Mouse (Mus musculus) CD8-positive naive resting alpha-beta T cell, adult 2 months (primary cell): ENCODE results near the gene Gm5134.

Source experiments
- DNase-seq, 2 experiments: peaks; one replicate each; pipeline ENCODE4 v3.0.0; 2022; ENCODE audit warnings: low read depth in 2 of 2, low spot score in 2 of 2

Gene Gm5134

DNA sequence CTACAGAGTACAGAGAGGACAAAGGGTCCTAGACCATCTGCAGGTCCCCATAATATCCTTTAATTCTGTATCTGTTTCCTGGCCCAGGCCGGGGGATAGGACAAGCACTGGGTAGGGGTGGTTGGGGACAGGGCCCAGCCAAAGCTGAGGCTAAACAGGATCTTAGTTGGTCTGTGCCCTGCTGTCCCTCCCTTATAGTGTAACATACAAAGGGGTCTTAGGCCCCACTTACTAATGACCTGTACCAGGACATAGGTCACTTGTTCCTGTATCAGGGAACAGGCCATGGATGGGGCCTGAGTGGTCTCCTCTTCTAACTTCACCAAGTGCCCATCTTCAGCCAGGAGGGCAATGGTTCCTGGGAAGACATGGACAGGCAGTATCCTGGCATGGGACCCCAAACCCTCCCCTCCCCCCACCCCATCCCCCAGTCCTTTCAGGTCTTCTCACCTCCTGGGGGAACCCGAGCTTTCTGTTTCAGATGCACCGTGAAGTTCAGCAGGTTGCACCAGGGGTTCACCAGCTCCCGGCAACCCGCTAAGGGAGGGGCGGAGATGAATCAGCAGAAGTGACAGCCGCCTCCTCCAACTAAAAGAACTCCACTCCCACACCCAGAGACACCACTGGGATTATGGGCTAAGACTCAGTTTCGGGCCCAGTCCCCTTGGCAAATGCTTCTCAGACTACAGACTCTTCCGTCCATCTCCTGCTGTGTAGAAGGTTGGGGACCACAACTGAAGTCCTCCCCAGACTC is 14.7 kb upstream of the Gm5134 start:
- DNase-seq, result no peak

- no peak for DNase-seq
Measured at GRCm38 (mm10) chr10:75940520-75940919, 13.8 kb upstream of the Gm5134 start, which contains the start of gene Gm867. Gene Gm867, minus strand, starts transcription at chr10:75940672.

DNA sequence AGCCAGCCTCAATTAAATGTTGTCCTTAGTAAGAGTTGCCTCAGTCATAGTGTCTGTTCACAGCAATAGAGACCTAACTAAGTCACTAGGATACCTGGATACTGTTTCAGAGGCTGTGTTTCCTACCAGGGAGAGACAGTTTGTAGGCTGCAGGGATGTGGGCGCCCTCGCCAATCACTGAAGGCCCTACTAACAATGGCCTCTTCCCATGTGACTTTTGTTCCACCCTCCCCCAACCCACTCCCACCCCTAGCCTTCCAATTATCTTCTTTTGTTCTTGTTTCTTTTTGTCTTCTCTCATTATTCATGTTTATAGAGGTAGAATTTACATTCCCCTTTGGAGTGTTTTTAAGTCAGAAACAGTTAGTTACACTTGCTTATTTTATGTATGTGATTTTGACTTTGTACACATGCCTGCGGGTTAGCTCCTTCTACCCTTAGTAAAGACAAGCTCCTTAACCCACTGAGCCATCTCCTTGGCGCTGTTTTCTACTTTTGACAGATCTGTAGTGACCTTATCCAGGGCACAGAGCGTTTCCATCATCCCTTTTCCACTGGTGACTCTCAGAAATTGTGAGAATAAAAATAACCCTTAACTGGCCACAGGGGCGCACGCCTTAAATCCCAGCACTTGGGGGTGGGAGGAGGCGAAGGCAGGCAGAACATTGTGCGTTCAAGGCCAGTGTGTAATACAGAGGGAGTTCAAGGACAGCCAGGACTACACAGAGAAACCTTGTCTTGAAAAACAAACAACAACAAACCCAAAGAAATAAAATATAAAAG is 13.1 kb upstream of the Gm5134 start:
- DNase-seq, result no peak

DNA sequence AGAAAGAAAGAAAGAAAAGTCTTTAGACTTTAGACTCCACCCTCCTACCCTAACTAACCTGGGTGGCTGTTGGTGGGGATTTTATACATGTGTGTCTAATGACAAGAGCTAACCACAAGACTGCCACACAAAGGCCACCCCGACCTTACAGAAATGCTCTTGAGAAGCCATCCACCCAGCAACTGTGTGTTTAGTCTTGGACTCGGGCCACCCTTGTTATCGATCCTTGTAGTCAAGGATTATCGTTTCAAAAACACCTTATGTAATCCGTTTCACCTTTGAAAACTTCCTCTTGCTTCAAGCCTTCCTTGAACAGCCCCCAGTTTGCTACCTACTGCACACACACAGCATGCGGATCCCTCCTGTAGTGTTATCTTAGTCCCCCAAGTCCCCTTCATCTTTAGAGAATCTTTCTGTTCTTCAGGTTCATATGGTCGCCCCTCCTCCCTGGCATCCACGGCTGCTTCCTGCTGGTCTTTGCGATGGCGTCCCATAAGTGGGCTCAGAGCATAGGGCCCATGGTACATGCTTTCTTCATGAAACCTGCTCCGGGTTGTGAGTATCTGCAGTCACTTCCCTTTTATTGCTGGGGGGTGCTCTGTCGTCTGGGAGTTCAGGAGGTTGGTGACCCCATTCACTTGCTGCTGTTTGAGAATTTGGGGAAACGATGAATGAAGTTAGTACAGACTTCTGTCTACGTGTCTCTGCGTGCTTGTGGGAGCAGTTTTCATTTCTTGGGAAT is 11.4 kb upstream of the Gm5134 start, which contains the start of gene Vpreb3:
Gene Vpreb3, plus strand, starts transcription at position 322 of the 742 bp plus-strand sequence.
- DNase-seq, result no peak

GRCm38 (mm10) chr10:75944066-75944772 is 10.1 kb upstream of the Gm5134 start:
- DNase-seq, result no peak

DNA sequence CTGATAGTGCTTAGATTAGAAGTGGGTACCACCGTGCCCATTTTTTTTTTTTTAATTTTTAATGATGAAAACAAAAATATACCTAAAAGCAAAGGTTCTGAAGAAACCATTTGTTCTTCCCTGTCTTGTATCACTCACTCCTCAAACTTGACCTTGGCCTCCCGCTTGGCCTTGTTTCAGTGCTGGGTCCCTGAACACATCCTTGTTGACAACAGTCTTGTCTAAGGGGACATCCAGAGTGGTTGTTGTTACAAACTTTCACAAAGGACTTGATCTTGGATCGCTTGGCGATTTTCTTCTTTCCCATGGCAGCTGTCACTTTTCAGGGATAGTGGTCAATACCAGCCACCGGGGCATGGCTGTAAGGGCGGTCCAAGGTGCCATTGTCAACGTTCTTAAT is 9.1 kb upstream of the Gm5134 start:
- DNase-seq, result no peak

DNA sequence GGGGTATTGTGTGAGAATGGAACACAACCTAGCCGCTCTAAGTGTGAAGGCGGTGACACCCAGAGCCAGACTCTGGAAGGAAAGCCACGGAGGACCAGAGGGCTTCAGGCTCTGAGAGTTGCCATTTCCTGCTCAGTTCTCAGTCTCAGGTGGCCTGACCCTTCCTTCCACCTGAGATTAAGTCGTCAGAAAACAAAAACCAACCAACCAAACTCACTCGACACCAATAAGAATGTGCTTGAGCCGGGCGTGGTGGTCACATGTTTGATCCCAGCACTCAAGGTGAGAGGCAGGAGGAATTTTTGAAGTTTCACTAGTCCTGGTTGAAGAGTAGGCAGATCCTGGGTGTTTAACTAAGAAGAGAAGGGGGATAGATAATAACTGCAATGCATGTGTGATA is 8.4 kb upstream of the Gm5134 start:
- DNase-seq, result no peak

DNA sequence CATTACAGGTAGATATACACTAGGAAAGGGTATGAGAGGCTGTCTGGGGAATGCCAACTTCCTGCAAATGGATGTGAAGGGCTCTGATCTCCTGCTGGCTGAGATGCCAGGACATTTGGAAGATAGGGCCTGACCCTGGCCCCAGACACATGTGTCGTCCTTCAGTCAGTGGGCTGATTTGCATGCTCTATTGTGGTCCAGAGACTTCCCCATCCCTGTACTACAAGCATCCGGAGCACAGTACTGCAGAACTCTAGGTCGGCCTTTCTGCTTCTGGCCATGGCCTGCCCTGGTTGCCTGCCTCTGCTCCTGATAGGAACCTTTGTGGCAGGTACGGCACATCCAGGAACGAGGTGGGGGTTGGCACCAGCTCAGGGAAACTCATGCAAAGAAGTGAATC is 6.2 kb upstream of the Gm5134 start:
- no peak for DNase-seq

DNA sequence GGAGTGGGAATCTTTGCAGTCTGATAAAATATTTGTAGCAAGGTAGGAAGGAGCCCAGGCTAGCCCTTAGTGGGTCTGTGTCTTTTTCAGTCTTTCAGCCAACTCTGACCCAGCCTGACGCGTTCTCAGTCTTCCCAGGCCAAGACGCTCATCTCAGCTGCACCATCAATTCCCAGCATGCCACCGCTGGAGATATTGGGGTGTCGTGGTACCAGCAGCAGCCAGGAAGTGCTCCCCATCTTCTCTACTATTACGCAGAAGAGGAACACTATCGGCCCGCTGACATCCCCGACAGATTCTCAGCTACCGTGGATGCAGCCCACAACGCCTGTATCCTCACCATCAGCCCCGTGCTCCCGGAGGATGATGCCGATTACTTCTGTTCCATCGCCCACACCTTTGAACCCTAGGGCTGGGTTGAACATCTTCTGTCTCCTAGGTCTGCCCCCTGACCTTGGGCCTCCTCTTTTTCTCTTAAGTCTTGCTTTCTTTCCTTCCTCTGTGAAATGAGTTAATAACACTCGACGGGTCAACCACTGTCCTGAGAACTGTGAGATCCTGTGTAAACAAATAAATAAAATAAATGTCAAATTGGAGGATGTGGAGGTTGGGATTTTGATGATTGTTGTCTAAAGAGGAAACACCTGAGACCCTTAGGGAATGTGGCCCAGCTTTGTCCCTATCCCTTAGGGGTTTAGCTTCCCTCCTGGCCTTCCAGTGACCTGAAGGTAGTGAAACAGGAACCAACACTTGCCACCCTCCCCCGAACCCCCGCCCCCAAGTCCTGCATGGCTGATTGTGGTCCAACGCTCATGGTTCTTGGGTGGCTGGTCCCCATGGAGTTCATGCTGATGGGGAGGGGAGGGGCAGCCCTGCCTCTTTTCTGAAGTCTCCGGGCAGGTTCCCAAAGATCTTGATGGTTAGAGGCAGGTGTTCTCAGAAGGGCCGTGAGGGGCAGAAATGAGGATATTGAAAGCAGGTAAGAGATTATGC is 5.0 kb upstream of the Gm5134 start:
- no peak for DNase-seq

- no peak for DNase-seq
Measured at GRCm38 (mm10) chr10:75950791-75951210, 3.5 kb upstream of the Gm5134 start.

- peak; percentile 44 to 57 for DNase-seq
Measured at GRCm38 (mm10) chr10:75951424-75952050, 2.8 kb upstream of the Gm5134 start.

GRCm38 (mm10) chr10:75973846-75974245 is 19.5 kb downstream of the Gm5134 start:
- DNase-seq, result no peak

- DNase-seq, result peak; percentile 31 to 43
Measured at GRCm38 (mm10) chr10:75975216-75975615, 20.9 kb downstream of the Gm5134 start.

DNA sequence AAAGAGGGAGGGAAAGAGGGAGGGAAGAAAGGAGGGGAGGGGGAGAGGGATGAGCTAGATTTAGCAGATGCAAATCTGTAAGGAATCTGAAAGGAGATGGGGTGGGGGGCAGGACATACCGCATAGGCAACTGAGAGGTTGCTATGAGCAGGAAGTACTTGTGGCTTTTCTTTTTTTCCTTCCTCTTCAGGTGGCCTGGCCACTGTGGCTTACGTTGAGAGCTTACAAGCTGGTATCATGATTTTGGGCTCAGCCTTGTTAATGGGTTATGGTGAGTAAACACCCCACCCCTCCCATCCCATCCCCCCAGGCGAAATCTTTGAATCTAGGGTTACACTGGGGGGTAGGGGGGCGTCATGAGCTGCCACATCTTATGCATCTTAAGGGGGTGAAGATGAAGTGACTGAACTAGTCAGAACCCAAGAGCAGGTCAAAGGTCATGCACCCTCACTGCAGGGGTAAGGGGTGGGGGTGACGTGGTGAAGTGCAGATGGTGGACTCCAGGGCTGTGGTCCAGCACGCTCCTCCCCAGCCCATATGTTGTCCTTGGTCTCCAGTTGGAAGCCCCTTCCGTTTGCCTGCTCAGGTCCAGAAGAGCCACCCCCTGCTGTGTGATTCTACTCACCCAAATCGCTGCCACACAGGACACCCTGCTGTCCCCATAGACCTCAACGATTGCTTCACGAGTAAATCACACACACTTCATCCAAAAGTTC is 24.0 kb downstream of the Gm5134 start:
- DNase-seq, result no peak

- no peak for DNase-seq
Measured at GRCm38 (mm10) chr10:75978835-75979157, 24.5 kb downstream of the Gm5134 start.

DNA sequence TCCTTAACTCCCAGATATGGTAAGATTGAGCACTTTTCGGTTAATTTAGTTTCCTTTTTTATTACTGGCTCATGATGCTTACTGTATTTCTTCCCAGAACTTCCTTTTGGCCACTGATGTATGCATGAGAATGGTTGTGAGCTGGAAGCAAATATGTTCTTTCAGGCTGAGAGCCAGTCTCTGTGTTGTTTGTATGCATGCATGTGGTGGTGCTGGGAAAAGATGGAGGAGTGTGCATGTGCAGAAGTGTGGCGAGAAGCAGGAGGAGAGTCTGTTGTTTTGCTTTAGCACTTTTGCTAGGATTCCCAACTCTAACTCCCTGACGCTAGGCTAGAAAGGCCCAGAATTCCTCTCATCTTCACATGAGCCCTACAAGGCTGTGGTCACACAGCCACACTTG is 25.1 kb downstream of the Gm5134 start:
- DNase-seq, result no peak

DNA sequence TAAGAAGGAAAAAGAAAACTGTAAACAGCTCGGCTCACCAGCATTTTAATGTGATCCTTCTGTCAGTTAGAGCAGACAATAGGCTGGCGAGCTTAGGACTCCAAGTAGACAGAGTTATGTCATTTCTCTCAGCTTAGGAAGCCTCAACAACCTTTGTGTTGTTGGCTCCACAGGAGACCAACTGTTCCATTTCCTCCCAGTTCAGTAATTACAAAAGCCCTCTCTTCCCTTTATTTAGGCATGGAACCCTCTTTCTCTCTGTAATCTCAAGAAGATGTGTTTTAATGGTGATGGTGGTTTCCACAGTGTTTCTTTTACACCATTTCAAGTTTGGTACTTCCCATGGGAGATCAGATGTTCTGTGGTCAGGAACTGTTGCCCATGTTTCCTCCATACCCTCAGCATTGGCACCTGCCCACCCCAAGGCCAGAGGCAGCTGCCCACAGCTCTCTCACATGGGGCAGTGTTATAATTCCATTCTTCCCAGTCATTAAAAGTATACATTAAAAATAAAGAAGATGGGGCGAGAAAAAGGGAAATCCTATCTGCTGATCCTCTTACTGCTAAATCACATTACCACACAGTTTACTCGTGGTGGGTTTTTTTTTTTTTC is 36.2 kb downstream of the Gm5134 start:
- no peak for DNase-seq

DNA sequence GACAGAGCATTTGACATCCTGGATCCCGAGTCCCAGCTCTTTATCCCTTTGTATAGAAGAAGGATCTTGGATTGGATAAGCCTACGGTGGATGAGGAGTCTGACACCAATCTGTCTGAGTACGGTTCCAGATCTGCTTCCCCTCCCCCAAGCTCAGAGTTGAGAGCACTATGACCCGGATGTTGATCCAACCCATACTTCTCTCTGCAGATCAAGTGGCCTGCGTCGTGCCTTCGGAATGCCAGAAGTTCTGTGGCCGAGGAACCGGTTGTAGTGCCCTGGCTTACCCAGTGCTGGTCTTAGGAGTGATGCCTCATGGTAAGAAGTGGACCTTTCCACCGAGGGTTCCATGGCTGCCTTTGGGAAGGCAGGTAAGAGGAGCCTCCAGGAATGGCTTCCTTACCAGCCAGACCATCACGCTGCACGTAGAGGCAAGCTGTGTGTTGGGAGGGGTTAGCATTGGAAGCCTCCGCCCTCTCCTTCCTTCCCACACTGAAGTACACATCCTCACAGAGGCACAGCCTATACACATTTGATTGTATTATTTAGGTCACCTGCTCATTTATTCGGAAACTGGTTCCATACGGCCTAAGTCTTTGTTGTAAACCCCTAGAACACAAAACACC is 39.4 kb downstream of the Gm5134 start:
- DNase-seq, result no peak
